In genomic region chr7:144238992-144239391, GRCm38 (mm10) we compare ENCODE assay signal across 14 mouse cellular contexts.
DNase-seq lines count a peak whose midpoint lies in the region; ATAC-seq and TF ChIP-seq lines count a peak whose summit lies in the region.
"Had no signal": no experiment of that assay in that cellular context is flagged by ENCODE, and none has a peak within 500 bp of the region (broad histone marks: within the 10 kb centered on the region; RNA-seq: fewer than 3 reads in every experiment).

No protein-coding gene starts in this region.

- TF ChIP-seq CTCF in left cerebral cortex, adult 2 months (IDR thresholded peaks at IDR 0.05): no peak
- no peak for TF ChIP-seq CTCF in forebrain, postnatal 0 days (IDR thresholded peaks at IDR 0.05; ENCODE audit: low read depth)
- no peak for TF ChIP-seq CTCF in olfactory bulb, adult 2 months (IDR thresholded peaks at IDR 0.05; ENCODE audit: insufficient read depth, low read depth, low read length)

- 28% methylated on average over 12 of the region's 12 CpGs for WGBS in forebrain, postnatal 0 days
- 61% methylated on average over 12 of the region's 12 CpGs for WGBS in midbrain, embryonic 10.5 days
- WGBS in olfactory bulb, adult 2 months: 16% methylated on average over 12 of the region's 12 CpGs

- H3K27ac ChIP-seq in left cerebral cortex, adult 2 months: peak overlapping the region; percentile 67
- H3K27ac ChIP-seq in forebrain, postnatal 0 days (ENCODE audit: low read depth, low read length): peak overlapping the region; percentile 70
- peak overlapping the region; percentile 61 for H3K27ac ChIP-seq in midbrain, embryonic 10.5 days (replicated peaks)
- peak overlapping the region; percentile 94 for H3K27ac ChIP-seq in olfactory bulb, adult 2 months (ENCODE audit: insufficient read depth, low read depth, low read length)
- H3K27ac ChIP-seq: heart, embryonic 15.5 days had no signal

- H3K9me3 ChIP-seq in forebrain, postnatal 0 days (ENCODE audit: low read length): no peaks in the 10 kb centered on the region
- no peaks in the 10 kb centered on the region for H3K9me3 ChIP-seq in midbrain, embryonic 10.5 days (replicated peaks)
- H3K9me3 ChIP-seq: G1E; heart, embryonic 15.5 days had no signal

- no peaks in the 10 kb centered on the region for H3K36me3 ChIP-seq in forebrain, postnatal 0 days (ENCODE audit: insufficient read depth)
- H3K36me3 ChIP-seq in midbrain, embryonic 10.5 days: no peaks in the 10 kb centered on the region
- H3K36me3 ChIP-seq: G1E; heart, embryonic 15.5 days had no signal

- no peaks in the 10 kb centered on the region for H3K27me3 ChIP-seq in forebrain, postnatal 0 days (ENCODE audit: insufficient read depth, low read length)
- peaks cover 9% of the 10 kb centered on the region for H3K27me3 ChIP-seq in midbrain, embryonic 10.5 days (ENCODE audit: low read depth, poor library complexity, severe bottlenecking)

- peak; percentile 60 for ATAC-seq in forebrain, postnatal 0 days

- H3K4me3 ChIP-seq in left cerebral cortex, adult 2 months: peak overlapping the region; percentile 40
- H3K4me3 ChIP-seq in forebrain, postnatal 0 days (ENCODE audit: low read depth, low read length): peak overlapping the region; percentile 44
- H3K4me3 ChIP-seq in midbrain, embryonic 10.5 days: no peak overlapping the region; the same call in 1 of the 2 replicates
- peak overlapping the region; percentile 72 for H3K4me3 ChIP-seq in olfactory bulb, adult 2 months (ENCODE audit: insufficient read depth, low read depth, low read length)
- H3K4me3 ChIP-seq: erythroblast, embryonic 14.5 days; heart, embryonic 15.5 days had no signal

- peak overlapping the region; percentile 65 for H3K4me2 ChIP-seq in forebrain, postnatal 0 days (ENCODE audit: low read depth)
- H3K4me2 ChIP-seq: heart, embryonic 15.5 days had no signal

- H3K4me1 ChIP-seq in forebrain, postnatal 0 days (ENCODE audit: insufficient read depth): peaks cover 29% of the 10 kb centered on the region
- H3K4me1 ChIP-seq in midbrain, embryonic 10.5 days: peaks cover 40% of the 10 kb centered on the region
- H3K4me1 ChIP-seq in olfactory bulb, adult 2 months (ENCODE audit: control insufficient read depth, insufficient read depth, low read length): peaks cover 55% of the 10 kb centered on the region

- H3K9ac ChIP-seq in forebrain, postnatal 0 days: peak overlapping the region; percentile 61
- H3K9ac ChIP-seq: heart, embryonic 15.5 days had no signal

- TF ChIP-seq POLR2A in olfactory bulb, adult 2 months (IDR thresholded peaks at IDR 0.05; ENCODE audit: insufficient read depth, low read depth, low read length): no peak

- DNase-seq in left cerebral cortex, adult 2 months (ENCODE audit: extremely low spot score in 1 of 2, low spot score in 2 of 2): no peak
- DNase-seq in left cerebral cortex, adult 11 months (ENCODE audit: low spot score): no peak
- peak; percentile 63 for DNase-seq in forebrain, postnatal 0 days
- no peak for DNase-seq in midbrain, embryonic 10.5 days (ENCODE audit: low spot score)
- DNase-seq in embryo, embryonic 9.5 days (ENCODE audit: extremely low spot score): no peak
- no peak for DNase-seq in right cerebral cortex, adult 2 months (ENCODE audit: low spot score in 2 of 2)
- DNase-seq in adrenal gland, adult 18-20 months (ENCODE audit: low spot score in 2 of 2): no peak
- DNase-seq: cerebellum, adult 9-11 months; gastrocnemius, postnatal 14 days; kidney, adult 18-20 months had no signal

- intact Hi-C loops in left cerebral cortex, adult 2 months (cut with DNase I): loop anchor here (1.0 kb wide), 1 partner anchor 175 kb away; no protein-coding TSS in a partner anchor
